Mouse (Mus musculus): ENCODE data around the gene Phldb1.
"Not testable (repeated sequence)": the region's sequence is repeated elsewhere in the genome, so short reads cannot be mapped to it uniquely, and the experiment has no call there.

The Phldb1 gene

GRCm38 (mm10) chr9:44734524-44735494 is at the start of gene Phldb1:
Gene Phldb1, minus strand, starts transcription at chr9:44735198.
- DNase-seq (ENCODE audit: low spot score in 2 of 2), result peak; percentile 42 to 51

DNA sequence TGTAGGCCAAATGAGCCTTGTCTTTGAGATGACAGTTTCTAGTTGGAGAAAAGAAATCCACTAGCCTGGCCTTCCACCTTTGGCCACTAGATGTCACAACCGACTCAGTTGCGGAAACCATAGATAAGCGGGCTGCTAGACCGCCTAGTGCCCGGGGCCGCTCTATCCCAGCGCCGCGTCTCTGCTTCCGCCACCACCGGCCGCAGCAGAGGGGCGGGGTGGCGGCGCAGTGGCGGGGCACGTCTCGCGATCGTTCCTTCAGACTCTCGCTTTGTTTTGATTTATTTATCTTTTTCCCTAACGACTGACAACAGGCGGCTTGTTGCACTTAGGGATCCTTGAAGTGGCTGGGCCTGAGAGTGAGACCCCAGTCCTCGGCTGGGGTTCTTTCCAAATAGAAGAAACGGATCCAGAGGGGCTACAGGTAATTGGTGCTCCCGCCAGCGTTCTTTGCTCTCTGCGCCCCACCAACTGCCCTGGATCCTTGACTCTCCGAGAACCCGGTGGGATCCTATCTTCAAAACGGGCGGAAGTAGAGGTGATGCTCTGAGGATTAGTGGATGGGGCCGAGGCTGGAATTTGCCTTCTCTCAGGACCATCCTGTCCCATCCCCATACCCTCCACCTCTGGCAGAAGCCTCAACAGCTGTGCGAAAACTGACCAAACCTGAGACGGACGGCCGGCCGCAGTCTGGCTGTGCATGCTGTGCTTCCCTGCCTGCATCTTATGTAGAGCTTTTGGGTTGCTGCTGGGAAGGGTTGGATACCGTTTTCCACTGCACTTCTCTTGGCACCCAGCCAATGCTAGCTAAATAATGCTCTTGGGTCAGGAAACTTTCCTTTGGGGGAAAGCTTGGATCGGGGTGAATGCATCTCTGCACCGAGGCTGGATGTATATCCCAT is 38.0 kb upstream of the Phldb1 start:
- peak; percentile 92 for DNase-seq (ENCODE audit: low spot score in 2 of 2)

GRCm38 (mm10) chr9:44772392-44772749 is 37.4 kb upstream of the Phldb1 start:
- no peak for DNase-seq (ENCODE audit: low spot score in 2 of 2)

GRCm38 (mm10) chr9:44771376-44771775 is 36.4 kb upstream of the Phldb1 start:
- DNase-seq (ENCODE audit: low spot score in 2 of 2), result no peak

- not testable (repeated sequence) for DNase-seq (ENCODE audit: low spot score in 2 of 2)
Measured at GRCm38 (mm10) chr9:44768029-44768394, 33.0 kb upstream of the Phldb1 start.

- peak; percentile 72 to 74 for DNase-seq (ENCODE audit: low spot score in 2 of 2)
Measured at GRCm38 (mm10) chr9:44767101-44768028, 32.4 kb upstream of the Phldb1 start, which contains the start of the genes Arcn1 and Ift46. Gene Arcn1, minus strand, starts transcription at chr9:44767845. Gene Ift46, plus strand, starts transcription at chr9:44767908.

- peak; percentile 8 to 22 for DNase-seq (ENCODE audit: low spot score in 2 of 2)
Measured at GRCm38 (mm10) chr9:44760873-44761272, 25.9 kb upstream of the Phldb1 start.

- DNase-seq (ENCODE audit: low spot score in 2 of 2), result no peak
Measured at GRCm38 (mm10) chr9:44748473-44748872, 13.5 kb upstream of the Phldb1 start.

- no peak for DNase-seq (ENCODE audit: low spot score in 2 of 2)
Measured at GRCm38 (mm10) chr9:44747341-44747740, 12.3 kb upstream of the Phldb1 start.

DNA sequence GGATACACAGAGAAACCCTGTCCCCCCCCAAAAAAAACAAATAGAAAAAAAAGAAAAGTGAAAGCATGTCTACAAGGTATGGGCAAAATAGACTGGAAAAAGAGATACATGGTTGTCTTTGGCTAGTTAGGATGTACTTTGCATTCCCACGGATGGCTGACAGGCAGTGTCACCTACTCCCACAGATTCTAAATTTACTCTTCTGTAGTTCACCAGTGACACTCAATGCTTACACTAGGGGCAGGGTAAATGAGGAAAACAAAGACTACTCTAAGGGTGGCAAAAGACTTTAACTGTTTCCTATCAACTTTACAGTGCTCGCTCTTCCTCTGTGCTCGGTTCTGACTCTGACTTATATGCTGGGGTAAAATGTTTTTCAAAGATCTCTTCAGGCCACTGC is 11.7 kb upstream of the Phldb1 start:
- DNase-seq (ENCODE audit: low spot score in 2 of 2), result no peak

- no peak for DNase-seq (ENCODE audit: low spot score in 2 of 2)
Measured at GRCm38 (mm10) chr9:44745371-44745770, 10.4 kb upstream of the Phldb1 start.

GRCm38 (mm10) chr9:44740663-44741192 is 5.7 kb upstream of the Phldb1 start:
- DNase-seq (ENCODE audit: low spot score in 2 of 2), result no peak

DNA sequence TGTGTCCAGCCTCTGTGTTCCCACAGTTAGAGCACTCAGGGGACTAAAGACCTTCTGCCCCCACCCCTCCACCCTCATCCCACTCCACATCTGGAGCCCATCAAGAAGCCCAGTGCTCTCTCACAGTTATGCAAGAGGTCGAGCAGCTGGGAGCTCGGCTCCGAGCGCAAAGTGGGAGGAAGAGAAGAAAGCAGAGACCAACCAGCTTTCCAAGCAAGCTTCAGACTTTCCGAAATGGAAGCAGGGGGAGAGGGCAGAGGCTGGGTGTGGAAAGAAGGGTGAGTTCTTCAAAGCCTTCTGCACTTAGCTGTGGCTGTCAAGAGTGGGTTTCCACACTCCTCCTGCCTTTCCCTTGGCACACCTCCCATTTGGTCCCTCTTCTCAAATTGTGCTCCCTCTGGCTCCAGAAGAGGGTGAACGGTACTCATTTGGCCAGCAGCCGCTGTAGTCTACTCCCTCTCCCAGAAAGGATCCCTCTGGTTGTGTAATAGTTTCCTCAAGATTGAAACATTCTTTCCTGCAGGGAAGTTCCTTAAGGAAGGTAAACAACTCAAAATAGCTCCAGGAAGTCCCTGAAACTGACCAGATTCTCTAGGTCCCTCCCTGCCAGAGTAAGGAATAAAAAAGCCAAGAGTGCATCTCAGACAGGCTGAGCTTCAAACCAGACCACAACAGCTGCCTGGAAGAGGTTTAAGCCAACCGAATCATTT is 2.4 kb upstream of the Phldb1 start:
- no peak for DNase-seq (ENCODE audit: low spot score in 2 of 2)

- DNase-seq (ENCODE audit: low spot score in 2 of 2), result no peak
Measured at GRCm38 (mm10) chr9:44736301-44736700, 1.3 kb upstream of the Phldb1 start.

GRCm38 (mm10) chr9:44735886-44736285 is 888 bp upstream of the Phldb1 start:
- DNase-seq (ENCODE audit: low spot score in 2 of 2), result no peak

- DNase-seq (ENCODE audit: low spot score in 2 of 2), result peak in 1 of 2 experiments; percentile 18
Measured at GRCm38 (mm10) chr9:44733671-44734523, 1.1 kb downstream of the Phldb1 start.

DNA sequence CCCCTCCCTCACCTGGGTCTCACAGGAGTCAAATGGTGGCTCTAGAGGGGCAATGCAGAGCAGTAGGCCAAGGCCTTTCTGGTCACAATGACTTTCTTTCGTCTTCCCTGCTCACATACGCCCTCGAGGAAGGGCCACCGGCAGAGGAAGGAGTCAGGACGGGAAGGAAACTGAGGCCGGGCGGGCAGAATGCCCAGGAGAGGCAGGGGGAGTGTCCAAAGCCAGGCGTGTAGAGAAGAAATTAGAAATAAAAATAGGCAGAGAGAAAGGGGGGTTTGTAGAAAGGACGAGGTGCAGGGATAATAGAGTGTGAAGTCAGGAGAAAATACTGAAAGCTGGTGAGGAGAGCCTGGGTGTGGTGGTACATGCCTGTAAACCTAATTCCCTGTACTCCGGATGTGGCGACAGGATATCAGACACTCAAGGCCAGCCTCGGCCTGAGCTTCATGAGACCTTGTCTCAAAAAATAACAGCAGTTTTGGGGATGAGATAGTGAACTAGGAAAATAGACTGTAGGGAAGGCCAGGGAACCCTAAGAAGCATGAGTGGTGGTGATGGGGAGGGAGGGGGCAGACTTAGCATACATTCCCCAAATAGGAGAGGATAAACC is 2.0 kb downstream of the Phldb1 start:
- DNase-seq (ENCODE audit: low spot score in 2 of 2), result no peak

DNA sequence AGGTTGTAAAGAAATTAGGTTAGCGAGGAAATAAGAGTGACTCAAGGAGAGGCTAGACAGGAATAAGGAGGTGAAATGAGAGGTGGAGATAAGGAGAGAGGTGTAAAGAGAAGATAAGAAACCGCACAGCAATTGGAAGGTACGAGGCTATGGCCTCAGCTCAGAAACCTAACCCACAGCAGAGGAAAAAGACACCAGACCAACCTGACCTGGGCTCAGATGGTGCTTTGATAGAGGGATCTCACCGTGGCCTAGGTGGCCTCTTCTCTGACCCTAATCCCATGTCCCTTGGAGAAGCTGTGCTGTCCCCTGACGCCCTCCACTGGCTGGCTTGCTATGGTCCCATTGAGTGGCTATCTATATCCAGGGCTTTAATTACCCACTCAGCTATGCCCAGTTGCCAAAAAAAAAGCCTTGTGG is 2.9 kb downstream of the Phldb1 start:
- DNase-seq (ENCODE audit: low spot score in 2 of 2), result no peak

DNA sequence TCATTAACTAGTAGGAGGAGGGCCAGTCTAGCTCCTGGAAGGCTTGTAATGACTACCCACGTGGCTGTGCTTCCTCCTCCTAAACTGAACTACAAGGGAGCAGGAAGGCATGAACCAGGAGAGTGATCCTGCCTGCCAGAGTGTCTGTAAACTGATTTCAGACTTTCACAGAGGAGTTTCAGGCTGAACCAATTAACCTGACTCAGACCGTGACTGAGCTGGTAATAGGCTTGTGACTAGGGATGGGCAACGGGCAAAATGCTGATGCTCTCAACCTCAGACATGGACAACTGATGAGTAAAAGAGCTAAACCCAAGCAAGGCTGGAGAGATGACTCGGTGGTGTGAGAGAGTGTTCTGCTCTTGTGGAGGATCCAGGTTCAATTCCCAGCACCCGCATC is 7.6 kb downstream of the Phldb1 start:
- DNase-seq (ENCODE audit: low spot score in 2 of 2), result no peak

Data from spleen, postnatal 36 days (tissue).